Mouse (Mus musculus) forebrain, embryonic 11.5 days (tissue): ENCODE measurements around the gene Brcc3. TPM values are rescaled to one million over a fixed set of nuclear protein-coding genes. Genes with fewer than 3 reads are reported as not detected.
A peak's percentile ranks its signal among the peaks of the same experiment; 100 is the strongest.
"Not testable (repeated sequence)": the region's sequence is repeated elsewhere in the genome, so short reads cannot be mapped to it uniquely, and the experiment has no call there.

ENCODE experiments used
- ATAC-seq: fragments of 200-750 bp; cut with Nextera tagmentation; replicated peaks from 2 replicates; pipeline ENCODE4 v1.8.0; 2017; ENCODE audit warnings: moderate TSS enrichment; ENCODE audit not compliant: low FRiP score
- DNase-seq: peaks from one replicate; pipeline ENCODE4 v3.0.0-alpha.2; 2017; ENCODE audit warnings: low spot score
- H3K27ac ChIP-seq: fragments of 300-500 bp; sonication (generic); 2 replicates; pipeline ENCODE4 v1.5.1; 2014; ENCODE audit warnings: low read depth, low read length
- H3K27me3 ChIP-seq: fragments of 300-500 bp; sonication (generic); 2 replicates; pipeline ENCODE4 v1.6.1; 2014; ENCODE audit warnings: mild to moderate bottlenecking, low read length, mixed read lengths; ENCODE audit not compliant: control insufficient read depth, insufficient read depth
- H3K36me3 ChIP-seq: fragments of 300-500 bp; sonication (generic); 2 replicates; pipeline ENCODE4 v1.6.1; 2014; ENCODE audit warnings: mild to moderate bottlenecking, low read length, moderate library complexity, mixed read lengths; ENCODE audit not compliant: control insufficient read depth, insufficient read depth
- H3K4me1 ChIP-seq: fragments of 300-500 bp; sonication (generic); replicated peaks from 2 replicates; pipeline ENCODE4 v1.6.1; 2014; ENCODE audit warnings: low read length, mixed read lengths; ENCODE audit not compliant: control insufficient read depth, insufficient read depth
- H3K4me2 ChIP-seq: fragments of 300-500 bp; sonication (generic); 2 replicates; pipeline ENCODE4 v1.6.1; 2014; ENCODE audit warnings: low read depth, mild to moderate bottlenecking, low read length, moderate library complexity, mixed read lengths; ENCODE audit not compliant: severe bottlenecking
- H3K4me3 ChIP-seq: fragments of 300-500 bp; sonication (generic); 2 replicates; pipeline ENCODE4 v1.5.1; 2014; ENCODE audit warnings: low read depth, low read length
- H3K9ac ChIP-seq: fragments of 300-500 bp; sonication (generic); 2 replicates; pipeline ENCODE4 v1.6.1; 2014; ENCODE audit warnings: low read length
- H3K9me3 ChIP-seq: fragments of 300-500 bp; sonication (generic); 2 replicates; pipeline ENCODE4 v1.6.1; 2016; ENCODE audit warnings: low read length, mixed read lengths; ENCODE audit not compliant: control insufficient read depth
- WGBS: fragments of 180-500 bp; shearing (Covaris S2); extraction: QIAGEN DNeasy Blood & Tissue Kit; methylation state at CpG from one replicate; pipeline ENCODE4 v1.1.7; 2014; 5-methylcytosine and 5-hydroxymethylcytosine counted together
- polyA plus RNA-seq: library from polyadenylated mRNA; unstranded; fragments of >200 nt; fragmentation: Nextera tagmentation; extraction: Ambion mirVana; gene quantifications from 2 replicates; pipeline ENCODE4 v1.2.1, GENCODE M21; 2014

Brcc3 gene
- polyA plus RNA-seq, 1 experiment from 2014 or later: 66.0 TPM

DNA sequence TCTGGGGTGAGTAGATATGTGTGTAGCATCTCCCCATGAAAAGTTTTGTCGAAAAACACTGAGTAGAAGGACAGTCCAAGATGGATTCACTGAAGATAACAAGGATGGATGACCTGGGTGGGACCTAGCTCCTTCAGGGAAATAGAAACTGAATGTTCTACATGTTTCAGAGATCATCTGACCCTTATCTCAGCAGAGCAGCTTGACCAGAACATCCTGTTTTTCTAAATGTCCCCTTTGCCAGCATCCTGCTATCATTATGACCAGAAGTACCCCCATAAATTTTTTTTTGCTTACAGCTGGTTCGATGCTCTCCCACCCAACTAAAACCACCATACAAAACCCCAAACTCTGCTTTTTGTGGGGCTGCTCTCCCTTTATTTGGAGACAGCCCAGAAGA is 13.8 kb upstream of the Brcc3 start:
- H3K27ac ChIP-seq: no peak overlapping the region
- 85% methylated on average over 2 of the region's 2 CpGs for WGBS
- H3K9me3 ChIP-seq: no peaks in the 10 kb centered on the region
- no peak overlapping the region for H3K9ac ChIP-seq
- no peak overlapping the region for H3K4me2 ChIP-seq
- no peaks in the 10 kb centered on the region for H3K27me3 ChIP-seq
- no peak overlapping the region for H3K4me3 ChIP-seq
- DNase-seq (no peak), ATAC-seq (no peak)
- H3K4me1 ChIP-seq: no peaks in the 10 kb centered on the region
- H3K36me3 ChIP-seq: no peaks in the 10 kb centered on the region

DNA sequence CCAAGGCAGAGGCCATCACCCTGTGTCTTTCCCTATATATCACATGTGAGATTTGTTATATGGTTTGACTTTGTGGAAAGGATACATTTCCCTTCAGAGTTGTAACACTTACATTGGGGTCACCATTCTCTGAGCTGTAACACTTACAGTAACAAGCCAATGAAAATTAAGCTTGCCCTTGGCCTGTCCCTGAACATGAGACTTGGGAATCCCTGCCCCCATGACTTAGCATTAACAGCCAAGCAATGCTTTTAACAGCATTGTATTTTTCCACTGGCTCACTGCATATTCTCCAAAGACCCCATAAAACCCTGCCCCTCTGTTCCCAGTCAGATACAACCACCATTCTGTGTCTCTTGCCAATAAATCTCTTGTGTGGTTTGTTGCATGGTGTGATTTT is 13.1 kb upstream of the Brcc3 start:
- no peak for DNase-seq
- no peak overlapping the region for H3K9ac ChIP-seq
- H3K9me3 ChIP-seq: no peaks in the 10 kb centered on the region
- no peaks in the 10 kb centered on the region for H3K4me1 ChIP-seq
- H3K4me3 ChIP-seq: no peak overlapping the region
- H3K27ac ChIP-seq: no peak overlapping the region
- H3K36me3 ChIP-seq: no peaks in the 10 kb centered on the region
- no peak for ATAC-seq
- no peak overlapping the region for H3K4me2 ChIP-seq
- H3K27me3 ChIP-seq: no peaks in the 10 kb centered on the region

DNA sequence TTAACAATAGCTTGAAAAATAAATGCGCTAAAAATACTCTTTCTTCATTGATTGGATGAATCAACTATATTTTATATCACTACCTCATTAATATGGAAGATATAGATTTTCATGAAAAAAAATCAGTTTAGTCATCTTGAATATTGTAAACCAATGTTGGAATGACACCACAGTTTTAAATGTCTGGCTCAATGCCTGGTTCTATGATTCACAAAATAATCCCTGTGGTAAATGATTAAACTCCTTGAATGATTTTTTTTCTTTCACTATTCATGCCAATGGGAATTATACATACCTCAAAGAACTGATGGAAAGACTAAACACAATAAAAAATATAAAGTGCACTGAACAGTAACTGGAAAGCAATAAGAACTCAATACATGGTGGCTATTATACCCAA is 6.7 kb upstream of the Brcc3 start:
- WGBS: 96% methylated on average over 1 of the region's 1 CpGs
- Histone ChIP-seq H3K27ac (no peak overlapping the region), H3K9me3 (no peaks in the 10 kb centered on the region), H3K4me1 (no peaks in the 10 kb centered on the region), H3K27me3 (no peaks in the 10 kb centered on the region), H3K36me3 (no peaks in the 10 kb centered on the region), H3K4me2 (no peak overlapping the region), H3K4me3 (no peak overlapping the region), H3K9ac (no peak overlapping the region)
- no peak for DNase-seq
- no peak for ATAC-seq

DNA sequence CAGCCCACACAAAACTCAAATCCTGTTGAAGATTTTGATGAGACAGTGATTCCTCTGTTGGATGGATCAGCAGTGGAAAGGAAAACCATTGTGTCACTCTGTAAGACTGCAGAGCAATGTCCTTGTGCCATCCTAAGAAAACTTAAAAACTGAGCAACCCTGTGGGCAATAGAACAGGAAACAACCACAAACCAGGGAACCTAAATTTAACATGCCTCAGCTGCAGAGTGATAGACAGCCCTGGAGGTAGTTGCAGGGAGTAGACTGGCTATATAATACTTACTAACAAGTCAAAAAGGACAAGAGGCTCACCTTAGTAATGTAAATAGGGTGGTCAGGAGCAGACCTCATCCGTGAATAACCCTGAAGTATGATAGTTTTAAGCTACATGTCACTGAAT is 38.2 kb downstream of the Brcc3 start:
- DNase-seq (no peak), ATAC-seq (no peak)
- Histone ChIP-seq H3K9ac (no peak overlapping the region), H3K4me3 (no peak overlapping the region), H3K27ac (no peak overlapping the region), H3K27me3 (no peaks in the 10 kb centered on the region), H3K9me3 (no peaks in the 10 kb centered on the region), H3K4me2 (no peak overlapping the region), H3K36me3 (peaks cover 3% of the 10 kb centered on the region; the same call in 1 of the 2 replicates), H3K4me1 (no peaks in the 10 kb centered on the region)
- WGBS: 75% methylated on average over 1 of the region's 1 CpGs

DNA sequence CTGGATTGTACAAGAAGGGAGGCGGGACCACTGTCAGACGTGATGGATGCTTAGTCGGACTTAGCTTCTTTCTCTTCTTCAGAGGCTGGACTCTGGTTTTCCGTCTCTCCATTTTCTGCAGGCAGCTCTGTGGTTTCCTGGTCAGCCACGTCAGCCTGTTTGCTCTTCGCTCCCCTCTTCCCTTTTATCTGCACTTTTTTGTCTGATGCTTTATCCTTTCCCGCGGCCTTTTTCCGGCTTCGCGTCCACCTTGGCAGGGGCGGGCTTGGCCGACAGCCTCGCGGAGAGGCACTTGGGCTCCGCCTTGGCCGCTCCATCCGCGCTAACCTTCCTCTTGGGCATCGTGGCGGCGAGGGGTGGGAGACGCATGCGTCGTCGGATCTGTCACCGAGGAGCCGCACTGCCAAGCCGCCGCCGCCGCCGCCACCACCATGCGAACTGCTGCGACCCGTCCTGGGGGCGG is 58.8 kb downstream of the Brcc3 start:
- not testable (repeated sequence) for H3K27ac ChIP-seq, H3K36me3 ChIP-seq, H3K27me3 ChIP-seq, H3K9me3 ChIP-seq, H3K9ac ChIP-seq, H3K4me1 ChIP-seq
- DNase-seq: peak; percentile 84
- ATAC-seq: peak; percentile 93
- WGBS: 19% methylated on average over 37 of the region's 37 CpGs
- Histone ChIP-seq H3K4me3 (peak overlapping the region; percentile 22), H3K4me2 (peak overlapping the region; percentile 34)

DNA sequence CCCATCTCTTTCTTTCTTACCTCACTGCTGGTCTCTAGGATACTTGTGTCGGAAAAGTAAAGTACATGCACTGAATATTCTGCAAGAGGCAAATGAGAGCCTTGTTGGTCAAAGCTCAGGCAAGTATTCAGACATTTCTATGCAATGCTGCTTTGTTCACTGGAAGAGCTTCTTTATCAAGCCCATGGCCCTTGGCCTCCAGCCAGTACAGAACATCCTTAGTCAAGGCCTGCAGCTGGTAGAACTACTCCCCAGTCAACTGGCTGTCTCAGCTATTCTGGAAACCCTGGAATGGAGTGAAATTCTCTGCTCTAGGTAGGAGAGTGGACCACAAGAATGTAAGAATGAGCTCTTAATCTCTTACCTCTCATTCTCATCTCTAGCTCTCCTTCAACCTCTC is 73.5 kb downstream of the Brcc3 start:
- 85% methylated on average over 1 of the region's 1 CpGs for WGBS
- H3K27me3 ChIP-seq: no peaks in the 10 kb centered on the region
- no peak for DNase-seq

More for the DNA sequence above, 73.5 kb downstream of the Brcc3 start:
- Histone ChIP-seq H3K9ac (no peak overlapping the region), H3K4me1 (no peaks in the 10 kb centered on the region), H3K4me2 (no peak overlapping the region), H3K4me3 (no peak overlapping the region), H3K27ac (no peak overlapping the region), H3K36me3 (no peaks in the 10 kb centered on the region), H3K9me3 (no peaks in the 10 kb centered on the region)
- ATAC-seq: no peak

Other genes starting within 250 kb of the Brcc3 start
- gene Fundc2, start 34.2 kb upstream of the Brcc3 start, polyA plus RNA-seq: 34.0 and 38.1 TPM in 2 replicates
- 0.41 and 1.6 TPM in 2 replicates for gene F8, start 34.0 kb upstream of the Brcc3 start, polyA plus RNA-seq
- 18.6 and 21.5 TPM in 2 replicates for gene Cmc4, start within 50 bp of the Brcc3 start, polyA plus RNA-seq
- gene Mtcp1, start within 50 bp of the Brcc3 start, polyA plus RNA-seq: 10.3 and 10.7 TPM in 2 replicates
- 226 and 257 TPM in 2 replicates for gene Vbp1, start 97.7 kb downstream of the Brcc3 start, polyA plus RNA-seq
- gene Rab39b, start 161.6 kb downstream of the Brcc3 start, polyA plus RNA-seq: 13.3 and 14.0 TPM in 2 replicates